9 mouse cellular contexts compared by ENCODE assay signal in the genomic region with DNA sequence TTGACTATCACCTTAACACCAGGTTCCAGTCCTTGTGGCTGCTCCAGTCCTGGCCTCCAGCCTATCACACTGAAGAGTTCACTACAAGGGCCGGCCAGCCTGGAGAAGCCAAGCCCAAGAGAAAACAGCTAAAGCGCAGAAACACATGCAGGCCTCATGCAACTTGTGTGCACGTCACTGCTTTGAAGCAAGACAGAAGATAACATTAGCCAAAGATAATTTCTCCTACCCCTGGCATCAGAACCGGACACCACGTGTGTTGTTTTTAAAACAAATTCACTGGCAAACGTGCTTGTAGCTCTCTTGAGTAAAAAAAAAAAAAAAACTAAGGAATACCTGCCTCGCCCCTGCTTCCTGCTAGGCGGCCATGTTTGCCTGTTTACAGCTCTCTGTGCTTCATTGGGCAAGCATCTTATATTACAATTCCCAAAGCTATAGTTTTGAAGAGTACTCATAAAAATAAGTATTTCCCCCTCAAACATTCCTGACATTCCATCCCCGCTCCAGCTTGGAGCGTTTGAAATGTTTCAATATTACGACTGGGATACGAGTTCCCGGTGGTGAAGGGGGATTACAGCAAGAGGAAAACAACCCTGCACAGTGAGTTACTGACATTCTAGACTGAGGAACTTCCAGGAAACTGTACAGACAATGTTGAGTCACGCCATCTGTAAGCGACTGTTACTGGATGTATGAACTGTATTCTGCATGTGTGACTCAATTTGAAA. TPM values are rescaled to one million over a fixed set of nuclear protein-coding genes. Genes with fewer than 3 reads are reported as not detected.
DNase-seq lines count a peak whose midpoint lies in the region; ATAC-seq and TF ChIP-seq lines count a peak whose summit lies in the region.
"Had no signal": no experiment of that assay in that cellular context is flagged by ENCODE, and none has a peak within 500 bp of the region (broad histone marks: within the 10 kb centered on the region; RNA-seq: fewer than 3 reads in every experiment).

No protein-coding gene starts in this region.

- WGBS in midbrain, embryonic 10.5 days, result 80% methylated on average over 15 of the region's 15 CpGs
- 84% methylated on average over 15 of the region's 15 CpGs for WGBS in midbrain, embryonic 13.5 days
- WGBS in heart, embryonic 14.5 days, result 37% methylated on average over 15 of the region's 15 CpGs
- WGBS in limb, embryonic 14.5 days, result 21% methylated on average over 15 of the region's 15 CpGs
- 43% methylated on average over 15 of the region's 15 CpGs for WGBS in stomach, embryonic 16.5 days
- 79% methylated on average over 15 of the region's 15 CpGs for WGBS in midbrain, embryonic 15.5 days

- no peak for TF ChIP-seq POLR2A in limb, embryonic 14.5 days (IDR thresholded peaks at IDR 0.05; ENCODE audit: borderline replicate concordance, extremely low read depth, insufficient read depth, insufficient read length)

- 0 out of 2 replicates have a peak overlapping the region, but pooled peaks have one; percentile 20 for H3K27ac ChIP-seq in midbrain, embryonic 10.5 days (replicated peaks)
- no peak overlapping the region for H3K27ac ChIP-seq in midbrain, embryonic 13.5 days
- H3K27ac ChIP-seq in heart, embryonic 14.5 days (replicated peaks in 1 of 2; ENCODE audit: control insufficient read depth in 1 of 2, insufficient read depth in 1 of 2, low read depth in 2 of 2, low read length in 2 of 2), result peak overlapping the region; percentile 31 to 58
- H3K27ac ChIP-seq in limb, embryonic 14.5 days (replicated peaks; ENCODE audit: low read depth, low read length), result peak overlapping the region; percentile 75
- peak overlapping the region; percentile 17; the same call in 1 of the 2 replicates for H3K27ac ChIP-seq in stomach, embryonic 16.5 days (ENCODE audit: low read length)
- H3K27ac ChIP-seq in midbrain, embryonic 15.5 days, result no peak overlapping the region

- no peaks in the 10 kb centered on the region for H3K36me3 ChIP-seq in midbrain, embryonic 10.5 days
- H3K36me3 ChIP-seq in midbrain, embryonic 13.5 days, result no peaks in the 10 kb centered on the region
- no peaks in the 10 kb centered on the region for H3K36me3 ChIP-seq in heart, embryonic 14.5 days (ENCODE audit: control insufficient read depth, insufficient read depth, low read length)
- H3K36me3 ChIP-seq in limb, embryonic 14.5 days (ENCODE audit: control insufficient read depth, insufficient read depth, low read length), result no peaks in the 10 kb centered on the region
- H3K36me3 ChIP-seq in stomach, embryonic 16.5 days (ENCODE audit: control insufficient read depth, insufficient read depth, low read length), result no peaks in the 10 kb centered on the region
- no peaks in the 10 kb centered on the region for H3K36me3 ChIP-seq in midbrain, embryonic 15.5 days (replicated peaks)

- ATAC-seq in midbrain, embryonic 13.5 days, result no peak
- no peak for ATAC-seq in heart, embryonic 14.5 days (ENCODE audit: insufficient number of reproducible peaks, insufficient read depth, low FRiP score, low read depth)
- peak; percentile 85 for ATAC-seq in limb, embryonic 14.5 days (ENCODE audit: low FRiP score, low read depth)
- ATAC-seq in stomach, embryonic 16.5 days (ENCODE audit: insufficient read depth, low FRiP score), result no peak; the same call in 1 of the 2 replicates
- ATAC-seq in midbrain, embryonic 15.5 days (replicated peaks), result no peak

- no peak overlapping the region for H3K9ac ChIP-seq in midbrain, embryonic 13.5 days (replicated peaks)
- no peak overlapping the region for H3K9ac ChIP-seq in heart, embryonic 14.5 days (ENCODE audit: low read length)
- no peak overlapping the region for H3K9ac ChIP-seq in limb, embryonic 14.5 days (ENCODE audit: low read depth, low read length, severe bottlenecking)
- H3K9ac ChIP-seq in stomach, embryonic 16.5 days (ENCODE audit: low read length), result no peak overlapping the region
- H3K9ac ChIP-seq in midbrain, embryonic 15.5 days, result no peak overlapping the region

- H3K4me1 ChIP-seq in midbrain, embryonic 10.5 days, result no peaks in the 10 kb centered on the region
- no peaks in the 10 kb centered on the region for H3K4me1 ChIP-seq in midbrain, embryonic 13.5 days (replicated peaks)
- peaks cover 10 to 17% of the 10 kb centered on the region in 2 experiments for H3K4me1 ChIP-seq in heart, embryonic 14.5 days (ENCODE audit: control insufficient read depth in 2 of 2, insufficient read depth in 2 of 2, low read length in 2 of 2)
- H3K4me1 ChIP-seq in limb, embryonic 14.5 days (ENCODE audit: control insufficient read depth, insufficient read depth, low read length), result peaks cover 39% of the 10 kb centered on the region
- H3K4me1 ChIP-seq in stomach, embryonic 16.5 days (ENCODE audit: control insufficient read depth, insufficient read depth, low read length), result peaks cover 22% of the 10 kb centered on the region; the same call in 1 of the 2 replicates
- H3K4me1 ChIP-seq in midbrain, embryonic 15.5 days, result no peaks in the 10 kb centered on the region

- H3K4me2 ChIP-seq in midbrain, embryonic 13.5 days (replicated peaks), result no peak overlapping the region
- peak overlapping the region; percentile 9; the same call in 1 of the 2 replicates for H3K4me2 ChIP-seq in heart, embryonic 14.5 days (ENCODE audit: low read length)
- H3K4me2 ChIP-seq in limb, embryonic 14.5 days (replicated peaks; ENCODE audit: low read depth, low read length, severe bottlenecking), result 0 out of 2 replicates have a peak overlapping the region, but pooled peaks have one; percentile 6
- H3K4me2 ChIP-seq in stomach, embryonic 16.5 days (ENCODE audit: low read depth, low read length), result no peak overlapping the region
- no peak overlapping the region for H3K4me2 ChIP-seq in midbrain, embryonic 15.5 days

- no peaks in the 10 kb centered on the region; the same call in 1 of the 2 replicates for H3K9me3 ChIP-seq in midbrain, embryonic 10.5 days (replicated peaks)
- no peaks in the 10 kb centered on the region for H3K9me3 ChIP-seq in midbrain, embryonic 13.5 days
- H3K9me3 ChIP-seq in heart, embryonic 14.5 days (ENCODE audit: control insufficient read depth, low read length), result no peaks in the 10 kb centered on the region
- H3K9me3 ChIP-seq in limb, embryonic 14.5 days (ENCODE audit: control insufficient read depth, low read length), result no peaks in the 10 kb centered on the region
- H3K9me3 ChIP-seq in stomach, embryonic 16.5 days (replicated peaks; ENCODE audit: control insufficient read depth, low read length), result no peaks in the 10 kb centered on the region
- H3K9me3 ChIP-seq in midbrain, embryonic 15.5 days, result no peaks in the 10 kb centered on the region

- DNase-seq in midbrain, embryonic 10.5 days (ENCODE audit: low spot score), result no peak
- peak; percentile 71 for DNase-seq in limb, embryonic 14.5 days (ENCODE audit: low spot score)
- no peak for DNase-seq in cerebellum, adult 11 months
- no peak for DNase-seq in ovary, postnatal 10 days (ENCODE audit: low spot score)
- DNase-seq: spleen, adult 18-20 months had no signal

- no peaks in the 10 kb centered on the region for H3K27me3 ChIP-seq in midbrain, embryonic 10.5 days (ENCODE audit: low read depth, poor library complexity, severe bottlenecking)
- no peaks in the 10 kb centered on the region for H3K27me3 ChIP-seq in midbrain, embryonic 13.5 days
- no peaks in the 10 kb centered on the region for H3K27me3 ChIP-seq in heart, embryonic 14.5 days (ENCODE audit: control insufficient read depth, insufficient read depth, low read length)
- no peaks in the 10 kb centered on the region for H3K27me3 ChIP-seq in limb, embryonic 14.5 days (ENCODE audit: control insufficient read depth, insufficient read depth, low read length)
- no peaks in the 10 kb centered on the region for H3K27me3 ChIP-seq in stomach, embryonic 16.5 days (ENCODE audit: control insufficient read depth, insufficient read depth, low read length)
- H3K27me3 ChIP-seq in midbrain, embryonic 15.5 days (replicated peaks), result no peaks in the 10 kb centered on the region

- H3K4me3 ChIP-seq in midbrain, embryonic 10.5 days, result no peak overlapping the region
- H3K4me3 ChIP-seq in midbrain, embryonic 13.5 days (replicated peaks), result no peak overlapping the region
- H3K4me3 ChIP-seq in heart, embryonic 14.5 days (ENCODE audit: control insufficient read depth in 1 of 2, insufficient read depth in 1 of 2, low read depth in 1 of 2, low read length in 2 of 2), result no peak overlapping the region
- H3K4me3 ChIP-seq in limb, embryonic 14.5 days (replicated peaks; ENCODE audit: low read length), result no peak overlapping the region
- H3K4me3 ChIP-seq in stomach, embryonic 16.5 days (replicated peaks; ENCODE audit: low read length), result no peak overlapping the region
- H3K4me3 ChIP-seq in midbrain, embryonic 15.5 days, result no peak overlapping the region

RNA-seq across cellular contexts. Expression of a gene that starts 40.2 kb away (rescaled TPM):
- polyA plus RNA-seq in midbrain, embryonic 10.5 days (2016; fragmentation: Nextera tagmentation; extraction: Ambion mirVana), result 4.1 and 5.9 TPM in 2 replicates
- 3.4 and 3.7 TPM in 2 replicates for polyA plus RNA-seq in midbrain, embryonic 13.5 days (2015; fragmentation: Nextera tagmentation; extraction: Ambion mirVana)
- polyA plus RNA-seq in heart, embryonic 14.5 days (2014; fragmentation: Nextera tagmentation; extraction: Ambion mirVana), result 24.7 and 25.9 TPM in 2 replicates
- 38.8 and 42.2 TPM in 2 replicates for polyA plus RNA-seq in limb, embryonic 14.5 days (2012; rRNA removed)
- polyA plus RNA-seq in limb, embryonic 14.5 days (2014; fragmentation: Nextera tagmentation; extraction: Ambion mirVana), result 48.2 and 50.5 TPM in 2 replicates
- polyA plus RNA-seq in stomach, embryonic 16.5 days (2015; fragmentation: Nextera tagmentation; extraction: Ambion mirVana), result 19.6 and 22.1 TPM in 2 replicates
- polyA plus RNA-seq in midbrain, embryonic 15.5 days (2015; fragmentation: Nextera tagmentation; extraction: Ambion mirVana), result 6.2 and 6.3 TPM in 2 replicates

Comparison
In these comparisons a context has a peak if more than half of its experiments do, and no peak if none do; other contexts are left out.
1. H3K27ac ChIP-seq: peak in midbrain, embryonic 10.5 days (single experiment), heart, embryonic 14.5 days (2 of 2), limb, embryonic 14.5 days (single experiment) and stomach, embryonic 16.5 days (single experiment); none in midbrain, embryonic 13.5 days (single experiment) and midbrain, embryonic 15.5 days (single experiment).
2. H3K4me2 ChIP-seq: peak in heart, embryonic 14.5 days (single experiment) and limb, embryonic 14.5 days (single experiment); none in midbrain, embryonic 13.5 days (single experiment), stomach, embryonic 16.5 days (single experiment) and midbrain, embryonic 15.5 days (single experiment).